Mouse (Mus musculus) midbrain, embryonic 10.5 days (tissue): ENCODE measurements at regions not wholly inside any gene's neighbourhood (a gene's known extent, or its start where the extent isn't known, plus 50 kb on each side); places are given as distances from the start of the nearest gene placed in this dataset.

ENCODE experiments used
- DNase-seq: peaks from one replicate; pipeline ENCODE4 v3.0.0-alpha.2; 2017; ENCODE audit warnings: low spot score
- H3K27ac ChIP-seq: fragments of 300-500 bp; sonication (generic); replicated peaks from 2 replicates; pipeline ENCODE4 v1.5.1; 2016; ENCODE audit warnings: mild to moderate bottlenecking
- H3K27me3 ChIP-seq: fragments of 300-500 bp; sonication (generic); 2 replicates; pipeline ENCODE4 v1.6.1; 2016; ENCODE audit warnings: low read depth, mild to moderate bottlenecking; ENCODE audit not compliant: poor library complexity, severe bottlenecking
- H3K36me3 ChIP-seq: fragments of 300-500 bp; sonication (generic); 2 replicates; pipeline ENCODE4 v1.6.1; 2016; ENCODE audit warnings: mild to moderate bottlenecking, moderate library complexity
- H3K4me1 ChIP-seq: fragments of 300-500 bp; sonication (generic); 2 replicates; pipeline ENCODE4 v1.6.1; 2016
- H3K4me3 ChIP-seq: fragments of 300-500 bp; sonication (generic); 2 replicates; pipeline ENCODE4 v1.5.1; 2016; ENCODE audit warnings: mild to moderate bottlenecking, moderate library complexity
- H3K9me3 ChIP-seq: fragments of 300-500 bp; sonication (generic); replicated peaks from 2 replicates; pipeline ENCODE4 v1.6.1; 2016; ENCODE audit warnings: mild to moderate bottlenecking
- WGBS: fragments of 180-500 bp; shearing (Covaris S2); methylation state at CpG from one replicate; pipeline ENCODE4 v1.1.7; 2016; 5-methylcytosine and 5-hydroxymethylcytosine counted together

DNA sequence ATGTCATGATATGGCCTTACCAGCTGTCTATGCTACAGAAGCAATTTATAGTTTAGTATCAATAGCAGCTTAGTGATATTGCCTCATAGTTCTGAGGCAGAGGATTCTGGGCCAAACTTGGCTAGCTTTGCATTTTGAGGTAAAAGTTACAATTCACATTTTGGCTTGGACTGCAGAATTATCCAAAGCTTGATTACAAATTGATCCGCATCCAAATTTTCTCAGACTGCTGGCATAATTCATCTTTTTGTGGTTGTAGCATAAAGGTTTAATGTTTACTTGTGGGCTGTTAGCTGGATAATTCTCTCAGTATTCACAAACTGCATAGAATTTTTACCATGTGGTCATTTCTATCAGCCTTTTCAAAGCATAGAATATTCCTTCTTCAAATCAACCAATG lies 589.9 kb upstream of the Pdcd1 start:
- Histone ChIP-seq H3K36me3 (no peaks in the 10 kb centered on the region), H3K4me1 (no peaks in the 10 kb centered on the region), H3K27ac (no peak overlapping the region), H3K27me3 (no peaks in the 10 kb centered on the region), H3K4me3 (no peak overlapping the region), H3K9me3 (no peaks in the 10 kb centered on the region)
- 92% methylated on average over 1 of the region's 1 CpGs for WGBS
- DNase-seq = no peak

DNA sequence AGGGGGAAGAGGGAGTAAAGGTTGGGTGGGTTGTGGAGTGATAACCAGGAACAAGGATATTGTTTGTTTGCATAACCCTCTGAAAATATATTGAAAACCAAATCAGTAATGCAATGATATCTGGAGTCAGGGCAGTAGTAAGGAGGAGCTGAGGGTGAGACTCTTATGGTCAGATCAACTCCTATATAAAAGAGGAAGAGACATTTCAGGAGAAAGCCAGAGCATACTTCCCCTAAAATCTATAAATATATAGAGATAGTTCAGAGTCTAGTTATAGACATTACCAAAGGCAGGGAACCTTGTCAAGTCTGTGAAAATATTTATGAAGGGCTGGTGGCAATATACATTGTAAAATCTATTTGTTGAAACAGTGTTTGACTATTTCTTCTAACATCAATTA lies 605.9 kb upstream of the Pdcd1 start:
- no peaks in the 10 kb centered on the region for H3K9me3 ChIP-seq
- DNase-seq = no peak
- H3K36me3 ChIP-seq = no peaks in the 10 kb centered on the region
- H3K27me3 ChIP-seq = no peaks in the 10 kb centered on the region
- H3K27ac ChIP-seq = no peak overlapping the region
- H3K4me3 ChIP-seq = no peak overlapping the region
- H3K4me1 ChIP-seq = no peaks in the 10 kb centered on the region

DNA sequence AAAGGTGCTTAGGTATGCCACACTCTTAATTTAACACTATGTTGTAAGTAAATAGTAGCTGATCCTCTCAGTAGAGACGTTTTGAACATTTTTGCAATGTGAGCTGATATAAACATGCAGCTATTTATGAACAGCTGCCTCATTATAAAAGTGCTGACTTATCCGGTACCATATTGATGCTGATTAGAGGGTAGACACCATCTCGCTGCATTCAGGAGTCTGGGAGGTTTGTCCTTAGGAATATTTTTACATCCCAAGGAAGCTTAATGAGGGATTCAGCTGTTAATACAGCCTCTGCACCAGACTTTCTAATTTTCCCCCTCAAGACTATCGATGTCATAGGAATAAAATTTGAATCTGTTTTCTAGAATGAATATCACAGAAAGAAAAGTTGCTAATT lies 619.3 kb upstream of the Pdcd1 start:
- no peaks in the 10 kb centered on the region for H3K4me1 ChIP-seq
- no peak for DNase-seq
- H3K36me3 ChIP-seq = no peaks in the 10 kb centered on the region
- no peaks in the 10 kb centered on the region for H3K27me3 ChIP-seq
- WGBS = 83% methylated on average over 4 of the region's 4 CpGs
- no peaks in the 10 kb centered on the region for H3K9me3 ChIP-seq
- no peak overlapping the region for H3K4me3 ChIP-seq
- no peak overlapping the region for H3K27ac ChIP-seq

DNA sequence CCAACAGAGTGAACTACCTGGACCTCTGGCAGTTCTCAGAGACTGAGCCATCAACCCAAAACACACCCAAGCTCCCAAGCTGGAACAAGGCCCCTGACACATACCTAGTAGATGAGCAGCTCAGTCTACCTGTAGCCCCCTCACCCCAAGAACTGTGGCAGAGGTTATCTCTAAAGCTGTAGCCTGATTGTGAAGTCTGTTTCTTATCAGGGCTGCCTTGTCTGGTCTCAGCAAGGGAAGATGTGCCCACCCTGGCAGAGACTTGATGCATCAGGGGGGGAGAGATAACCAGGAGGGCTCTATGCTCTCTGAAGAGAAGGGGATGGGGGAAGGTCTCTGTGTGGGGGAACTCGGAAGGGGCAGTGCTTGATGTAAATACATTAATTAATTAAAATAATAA lies 612.9 kb upstream of the Fam174a start:
- DNase-seq = no peak
- WGBS = 78% methylated on average over 1 of the region's 1 CpGs
- no peaks in the 10 kb centered on the region for H3K9me3 ChIP-seq
- H3K36me3 ChIP-seq = no peaks in the 10 kb centered on the region
- no peaks in the 10 kb centered on the region for H3K4me1 ChIP-seq
- no peak overlapping the region for H3K4me3 ChIP-seq
- no peaks in the 10 kb centered on the region for H3K27me3 ChIP-seq
- no peak overlapping the region for H3K27ac ChIP-seq

DNA sequence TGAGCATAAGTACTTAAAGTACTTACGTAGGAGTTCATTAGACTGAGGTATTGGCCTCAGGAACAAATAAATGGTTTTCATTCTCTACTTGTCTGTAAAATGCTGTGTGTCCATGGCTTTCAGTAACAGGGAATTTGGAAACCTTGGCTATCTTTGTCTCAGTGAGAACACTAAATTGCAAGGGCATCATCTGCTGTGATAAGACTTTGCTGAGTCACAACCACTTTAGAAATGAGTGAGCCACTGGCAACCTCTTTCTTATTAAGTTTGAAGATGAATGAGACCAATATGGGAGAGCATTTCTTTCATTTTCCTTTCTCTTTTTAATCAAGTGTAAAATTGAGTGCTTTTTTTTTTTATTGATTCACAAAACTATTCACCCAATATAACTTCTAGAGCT lies 611.7 kb upstream of the Fam174a start:
- no peak overlapping the region for H3K27ac ChIP-seq
- WGBS = 100% methylated on average over 1 of the region's 1 CpGs
- no peaks in the 10 kb centered on the region for H3K36me3 ChIP-seq
- H3K4me1 ChIP-seq = no peaks in the 10 kb centered on the region
- no peak for DNase-seq
- no peaks in the 10 kb centered on the region for H3K9me3 ChIP-seq
- no peak overlapping the region for H3K4me3 ChIP-seq
- H3K27me3 ChIP-seq = no peaks in the 10 kb centered on the region

DNA sequence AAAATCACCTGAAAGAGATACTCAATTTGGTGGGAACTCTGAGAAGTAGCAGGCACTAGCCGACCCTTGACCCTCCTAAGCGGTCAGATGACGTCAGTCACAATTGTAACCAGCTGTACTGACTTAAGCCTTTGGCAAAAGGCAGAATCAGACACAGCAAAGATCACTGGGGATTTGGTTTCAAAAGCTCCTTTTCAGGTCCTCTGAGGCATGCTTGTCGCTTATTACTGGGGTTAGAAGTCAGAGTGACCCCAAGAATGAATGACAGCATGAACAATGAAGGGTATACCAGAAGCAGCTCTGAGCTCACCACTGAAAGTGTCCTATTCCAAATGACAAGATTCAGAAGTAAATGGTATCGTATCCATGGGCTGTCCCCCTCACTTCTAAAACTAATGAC lies 600.6 kb upstream of the Fam174a start:
- H3K27me3 ChIP-seq = peaks cover 16% of the 10 kb centered on the region
- DNase-seq = peak; percentile 71
- H3K36me3 ChIP-seq = no peaks in the 10 kb centered on the region
- peaks cover 38% of the 10 kb centered on the region for H3K4me1 ChIP-seq
- no peaks in the 10 kb centered on the region for H3K9me3 ChIP-seq
- no peak overlapping the region for H3K4me3 ChIP-seq
- WGBS = 8% methylated on average over 5 of the region's 5 CpGs
- H3K27ac ChIP-seq = no peak overlapping the region

DNA sequence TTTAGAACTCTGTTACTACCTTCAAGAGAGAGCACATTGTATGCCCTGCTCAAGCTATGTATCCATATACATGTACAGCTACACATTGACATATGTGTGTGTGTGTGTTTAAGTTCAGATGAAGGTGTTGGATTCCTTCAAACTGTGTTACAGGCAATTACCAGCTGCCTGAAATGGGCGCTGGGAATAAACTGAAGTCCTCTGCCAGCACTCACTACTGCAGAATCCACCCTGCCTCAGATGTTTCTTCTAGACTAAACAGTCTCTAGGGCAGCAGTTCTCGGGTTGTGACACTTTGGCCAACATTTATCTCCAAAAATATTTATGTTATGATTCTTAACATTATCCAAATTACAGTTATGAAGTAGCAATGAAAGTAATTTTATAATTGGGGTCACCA lies 595.7 kb upstream of the Fam174a start:
- WGBS = 84% methylated on average over 2 of the region's 2 CpGs
- Histone ChIP-seq H3K9me3 (no peaks in the 10 kb centered on the region), H3K4me3 (no peak overlapping the region)

DNA sequence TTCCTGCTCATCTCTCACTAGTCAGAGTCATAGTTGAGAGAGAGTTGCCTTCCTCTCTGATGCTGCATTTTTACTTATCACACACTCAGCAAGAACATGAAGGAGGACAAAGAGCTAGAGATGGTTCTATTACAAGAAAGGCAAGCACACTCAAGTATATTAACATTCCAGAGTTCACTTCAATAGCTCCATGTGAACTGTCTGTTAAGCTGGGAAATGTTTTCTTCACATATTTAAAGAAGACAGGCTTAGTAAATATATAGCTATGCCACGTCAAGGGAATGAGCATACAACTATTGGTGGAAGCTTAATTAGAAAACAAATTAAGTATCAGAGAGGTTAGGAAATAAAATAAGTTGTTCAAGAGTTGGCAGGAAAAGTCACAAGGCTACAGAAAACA lies 559.9 kb upstream of the Fam174a start:
- DNase-seq = no peak
- Histone ChIP-seq H3K9me3 (no peaks in the 10 kb centered on the region), H3K27ac (no peak overlapping the region), H3K4me3 (no peak overlapping the region), H3K27me3 (no peaks in the 10 kb centered on the region), H3K4me1 (0 out of 2 replicates have a peak, but pooled peaks cover 2% of the 10 kb centered on the region), H3K36me3 (no peaks in the 10 kb centered on the region)
- 67% methylated on average over 1 of the region's 1 CpGs for WGBS

More for the DNA sequence above, 595.7 kb upstream of the Fam174a start:
- Histone ChIP-seq H3K4me1 (peaks cover 21% of the 10 kb centered on the region), H3K36me3 (no peaks in the 10 kb centered on the region), H3K27ac (no peak overlapping the region), H3K27me3 (peaks cover 16% of the 10 kb centered on the region)
- DNase-seq = no peak

DNA sequence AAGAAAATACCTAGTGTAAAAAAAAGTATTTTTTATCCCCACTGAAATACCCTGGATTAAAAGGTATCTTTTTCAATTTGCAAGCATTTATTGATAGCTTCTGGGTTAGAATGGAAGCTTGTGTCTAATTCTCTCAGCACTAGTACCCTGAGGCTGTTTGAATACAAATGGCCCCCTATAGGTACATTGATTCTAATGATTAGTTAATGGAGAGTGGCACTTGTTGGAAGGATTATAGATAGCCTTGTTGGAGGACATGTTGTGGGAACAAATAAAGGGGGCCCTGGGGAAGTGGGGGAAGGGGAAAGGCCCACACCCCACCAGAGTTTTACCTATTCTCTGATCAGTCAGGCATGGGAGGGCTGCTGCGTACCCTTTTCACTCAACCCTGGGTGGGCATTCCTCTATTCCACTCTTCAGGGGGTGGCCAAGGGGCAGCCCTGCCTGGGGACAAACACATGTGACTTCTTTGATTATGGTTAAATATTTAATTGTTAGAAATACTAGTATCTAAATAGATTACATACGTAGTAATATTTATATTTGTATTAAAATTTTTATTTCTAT lies 524.3 kb upstream of the Fam174a start:
- H3K4me3 ChIP-seq = no peak overlapping the region
- DNase-seq = no peak
- H3K27ac ChIP-seq = no peak overlapping the region
- H3K4me1 ChIP-seq = 0 out of 2 replicates have a peak, but pooled peaks cover 3% of the 10 kb centered on the region
- H3K9me3 ChIP-seq = no peaks in the 10 kb centered on the region
- H3K36me3 ChIP-seq = no peaks in the 10 kb centered on the region
- H3K27me3 ChIP-seq = no peaks in the 10 kb centered on the region
- 65% methylated on average over 2 of the region's 2 CpGs for WGBS

DNA sequence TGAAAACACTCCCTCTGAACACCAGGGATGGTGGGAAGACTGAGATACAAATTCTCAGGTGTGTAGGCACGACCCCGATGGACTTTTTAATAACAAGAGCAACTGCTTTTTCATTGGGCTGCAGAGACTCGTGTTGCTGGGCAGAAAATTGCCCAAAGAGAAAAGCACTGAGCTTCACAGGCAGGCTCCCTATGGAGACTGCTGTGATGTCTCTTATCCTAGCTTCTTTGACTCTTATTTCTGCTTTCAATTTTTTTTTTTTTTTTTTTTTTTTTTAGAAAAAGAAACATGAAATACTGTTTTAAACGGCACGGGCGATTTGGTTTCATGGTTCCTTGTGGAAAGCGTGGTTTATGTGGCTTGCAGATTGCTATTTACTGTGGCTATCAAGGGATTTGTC lies 522.8 kb upstream of the Fam174a start:
- Histone ChIP-seq H3K4me3 (no peak overlapping the region), H3K27me3 (no peaks in the 10 kb centered on the region), H3K9me3 (no peaks in the 10 kb centered on the region), H3K36me3 (no peaks in the 10 kb centered on the region), H3K27ac (no peak overlapping the region), H3K4me1 (0 out of 2 replicates have a peak, but pooled peaks cover 3% of the 10 kb centered on the region)
- no peak for DNase-seq
- 60% methylated on average over 7 of the region's 7 CpGs for WGBS

DNA sequence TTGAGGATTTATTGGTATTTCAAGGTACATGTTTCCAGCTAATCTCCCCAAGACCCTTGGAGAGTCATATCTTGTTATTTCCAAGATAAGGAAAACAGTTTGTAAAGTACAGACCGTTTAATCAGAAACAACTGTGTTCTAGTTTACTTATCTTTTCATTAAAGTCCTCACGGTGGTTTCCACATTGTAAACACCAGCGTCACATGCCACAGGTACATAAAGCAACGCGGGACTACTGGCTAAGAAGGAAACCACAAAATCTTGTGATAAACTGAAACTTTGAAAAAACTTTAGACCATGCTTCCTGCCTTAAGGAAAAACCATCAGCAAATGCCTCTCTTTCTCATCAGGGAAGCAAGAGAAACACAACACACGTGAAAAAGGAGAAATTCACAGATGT lies 522.4 kb upstream of the Fam174a start:
- Histone ChIP-seq H3K27me3 (no peaks in the 10 kb centered on the region), H3K4me3 (no peak overlapping the region), H3K36me3 (no peaks in the 10 kb centered on the region), H3K9me3 (no peaks in the 10 kb centered on the region), H3K4me1 (peaks cover 7% of the 10 kb centered on the region), H3K27ac (no peak overlapping the region)
- DNase-seq = no peak
- 73% methylated on average over 6 of the region's 6 CpGs for WGBS

DNA sequence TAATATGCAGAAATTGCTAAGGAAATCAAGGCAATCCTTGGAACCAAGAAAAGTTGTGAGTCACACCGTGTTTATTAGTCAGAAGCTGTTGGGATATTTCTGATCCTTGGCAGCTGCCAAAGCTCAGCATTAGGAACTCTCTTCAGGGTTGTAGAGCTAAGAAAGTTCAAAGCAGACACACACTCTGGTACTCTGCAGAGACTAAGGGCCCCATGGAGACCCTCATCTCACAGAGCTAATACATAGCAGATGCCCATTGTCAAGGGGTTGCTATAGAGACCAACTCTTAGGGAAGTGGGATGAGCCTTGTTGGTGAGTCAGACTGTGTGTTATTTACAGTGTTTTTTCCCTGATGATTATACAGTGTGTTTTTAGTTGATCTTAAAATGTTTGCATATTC lies 517.4 kb upstream of the Fam174a start:
- Histone ChIP-seq H3K4me1 (peaks cover 7% of the 10 kb centered on the region), H3K36me3 (no peaks in the 10 kb centered on the region), H3K27ac (peak overlapping the region; percentile 33), H3K27me3 (no peaks in the 10 kb centered on the region), H3K4me3 (no peak overlapping the region), H3K9me3 (no peaks in the 10 kb centered on the region)
- DNase-seq = peak; percentile 23
- 51% methylated on average over 1 of the region's 1 CpGs for WGBS

DNA sequence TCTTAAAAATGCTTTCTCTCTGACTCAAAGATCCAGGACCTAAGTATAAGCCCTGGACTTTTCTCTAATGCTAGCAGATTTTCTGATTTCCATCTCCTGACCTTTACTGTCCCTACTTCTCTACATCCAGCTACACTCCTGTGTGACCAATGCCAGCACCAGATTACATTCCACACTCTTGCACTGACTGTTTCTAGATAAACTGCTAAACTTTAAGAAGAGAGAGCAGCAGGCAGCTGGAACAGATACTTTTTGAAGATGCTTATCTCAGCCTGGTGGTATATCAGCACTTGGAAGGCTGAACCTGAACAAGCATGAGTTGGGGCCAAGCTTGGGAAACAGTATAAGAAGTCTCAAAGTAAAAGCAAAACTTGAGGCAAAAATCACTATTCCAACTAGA lies 509.7 kb upstream of the Fam174a start:
- DNase-seq = no peak
- Histone ChIP-seq H3K36me3 (no peaks in the 10 kb centered on the region), H3K9me3 (no peaks in the 10 kb centered on the region), H3K4me3 (no peak overlapping the region), H3K4me1 (no peaks in the 10 kb centered on the region), H3K27ac (no peak overlapping the region), H3K27me3 (no peaks in the 10 kb centered on the region)

DNA sequence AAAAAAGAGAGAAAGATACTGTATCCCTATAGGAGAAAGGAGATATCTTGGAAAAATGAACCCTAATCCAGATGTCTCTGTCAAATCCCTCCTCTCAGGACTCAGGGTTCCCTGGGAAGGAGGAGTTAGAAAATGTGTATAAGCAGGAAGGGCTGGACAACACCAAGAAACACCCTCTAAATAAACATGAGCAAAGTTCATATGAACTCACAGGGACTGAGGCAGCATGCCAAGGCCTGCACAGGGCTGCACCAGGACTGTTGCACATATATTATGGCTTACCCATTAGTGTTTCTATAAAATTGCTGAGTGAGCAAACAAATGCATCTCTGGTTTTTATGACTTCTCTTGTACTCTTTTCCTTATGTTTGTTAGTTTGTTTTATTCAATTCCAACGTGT lies 508.5 kb upstream of the Fam174a start:
- no peaks in the 10 kb centered on the region for H3K27me3 ChIP-seq
- no peak for DNase-seq
- H3K4me1 ChIP-seq = no peaks in the 10 kb centered on the region
- H3K36me3 ChIP-seq = no peaks in the 10 kb centered on the region
- no peak overlapping the region for H3K27ac ChIP-seq
- 76% methylated on average over 1 of the region's 1 CpGs for WGBS
- H3K4me3 ChIP-seq = no peak overlapping the region
- no peaks in the 10 kb centered on the region for H3K9me3 ChIP-seq
